Mouse (Mus musculus): ENCODE measurements around the gene Tert. TPM values are rescaled to one million over a fixed set of nuclear protein-coding genes. Genes with fewer than 3 reads are reported as not detected.

Gene Tert
- under 1 TPM; 0.14 to 0.18 TPM for total RNA-seq (2021)
- long read RNA-seq, experiment 1 = 0 reads
- long read RNA-seq, experiment 2 = 0 reads

DNA sequence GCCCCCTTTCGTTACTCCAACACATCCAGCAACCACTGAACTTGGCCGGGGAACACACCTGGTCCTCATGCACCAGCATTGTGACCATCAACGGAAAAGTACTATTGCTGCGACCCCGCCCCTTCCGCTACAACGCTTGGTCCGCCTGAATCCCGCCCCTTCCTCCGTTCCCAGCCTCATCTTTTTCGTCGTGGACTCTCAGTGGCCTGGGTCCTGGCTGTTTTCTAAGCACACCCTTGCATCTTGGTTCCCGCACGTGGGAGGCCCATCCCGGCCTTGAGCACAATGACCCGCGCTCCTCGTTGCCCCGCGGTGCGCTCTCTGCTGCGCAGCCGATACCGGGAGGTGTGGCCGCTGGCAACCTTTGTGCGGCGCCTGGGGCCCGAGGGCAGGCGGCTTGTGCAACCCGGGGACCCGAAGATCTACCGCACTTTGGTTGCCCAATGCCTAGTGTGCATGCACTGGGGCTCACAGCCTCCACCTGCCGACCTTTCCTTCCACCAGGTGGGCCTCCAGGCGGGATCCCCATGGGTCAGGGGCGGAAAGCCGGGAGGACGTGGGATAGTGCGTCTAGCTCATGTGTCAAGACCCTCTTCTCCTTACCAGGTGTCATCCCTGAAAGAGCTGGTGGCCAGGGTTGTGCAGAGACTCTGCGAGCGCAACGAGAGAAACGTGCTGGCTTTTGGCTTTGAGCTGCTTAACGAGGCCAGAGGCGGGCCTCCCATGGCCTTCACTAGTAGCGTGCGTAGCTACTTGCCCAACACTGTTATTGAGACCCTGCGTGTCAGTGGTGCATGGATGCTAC, at the start of gene Tert:
Gene Tert, plus strand, starts transcription at position 167 of the 805 bp plus-strand sequence.
- peak; percentile 30 for DNase-seq
- intact Hi-C loops (cut with DNase I; ENCODE audit: low total_unique reads) = no loop called here

DNA sequence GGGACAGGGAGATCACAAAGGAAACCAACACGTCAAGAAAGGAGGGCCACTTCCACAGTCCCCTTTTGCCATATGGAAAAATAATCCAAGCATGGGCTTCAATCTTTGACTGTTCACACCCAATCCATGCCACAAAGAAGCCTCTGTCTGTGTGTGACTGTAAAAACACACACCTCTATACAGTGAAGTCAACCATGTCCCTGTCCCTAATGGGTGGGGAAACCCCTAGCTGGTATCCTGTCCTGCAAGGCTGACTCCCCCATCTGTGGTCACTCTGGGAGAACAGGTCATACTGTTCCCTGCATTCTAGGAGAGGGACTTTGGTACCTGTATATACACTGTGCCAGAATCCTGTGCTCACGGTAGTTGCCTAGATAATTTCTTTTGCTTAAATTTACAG, 49.4 kb upstream of the Tert start:
- no peak for DNase-seq
- intact Hi-C loops (cut with DNase I; ENCODE audit: low total_unique reads) = no loop called here

DNA sequence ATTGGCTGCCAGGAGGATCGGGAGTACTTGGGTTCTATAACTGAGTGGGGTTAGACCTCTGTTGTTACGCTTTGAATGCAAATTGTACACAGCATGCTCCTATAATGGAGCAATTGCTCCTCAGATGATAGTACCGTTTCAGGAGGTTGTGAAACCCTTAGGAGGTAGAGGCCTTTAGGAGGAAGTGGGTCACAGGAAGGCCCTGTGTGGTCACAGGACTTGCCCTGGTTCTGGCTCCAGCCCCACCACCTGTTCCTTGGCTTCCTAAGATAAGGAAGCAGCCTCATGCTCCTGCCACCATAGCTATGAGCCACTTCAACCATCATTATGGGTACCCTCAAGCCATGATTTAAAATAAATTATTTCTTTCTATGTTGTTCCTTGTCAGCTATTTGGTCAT, 35.2 kb upstream of the Tert start:
- intact Hi-C loops (cut with DNase I; ENCODE audit: low total_unique reads) = no loop called here
- DNase-seq = no peak

DNA sequence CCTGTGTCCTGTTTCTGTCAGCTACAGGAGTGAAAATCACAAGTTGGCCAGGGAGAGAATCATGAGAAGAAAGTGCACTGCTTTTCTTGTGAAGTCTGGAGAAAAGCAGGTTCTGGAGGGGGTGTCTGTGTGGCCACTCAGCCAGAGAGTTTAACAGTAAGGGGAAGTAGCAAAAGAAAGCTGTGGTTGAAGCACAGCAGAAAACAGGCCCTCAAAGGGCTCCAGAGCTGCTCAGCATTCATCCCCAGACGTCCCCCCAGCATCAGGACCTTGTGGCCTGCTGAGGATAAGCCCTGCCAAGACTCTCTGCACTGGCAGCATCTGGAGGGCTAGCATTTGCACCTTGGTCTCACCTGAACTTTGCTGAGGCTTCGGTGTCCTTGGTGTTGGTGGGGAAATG, 34.2 kb upstream of the Tert start:
- intact Hi-C loops (cut with DNase I; ENCODE audit: low total_unique reads) = no loop called here
- DNase-seq = no peak

DNA sequence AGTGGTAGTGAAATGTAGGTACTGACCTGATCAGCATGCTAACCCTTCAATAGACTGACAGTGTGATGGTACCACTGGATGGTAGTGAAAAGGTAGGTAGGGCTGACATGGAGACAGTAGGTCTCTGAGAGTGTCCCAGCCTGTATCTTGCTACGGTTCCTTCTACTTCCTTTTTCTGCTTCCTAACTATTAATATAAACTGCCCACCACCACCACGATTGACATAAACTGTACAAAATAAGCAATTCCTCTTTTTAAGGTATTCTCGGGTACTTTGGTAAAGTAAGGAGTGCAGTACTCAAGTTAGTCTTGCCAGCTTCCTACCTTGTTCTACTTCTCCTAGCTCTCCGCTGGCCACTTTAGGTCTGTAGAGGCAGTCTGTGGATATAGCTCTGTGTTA, 30.4 kb upstream of the Tert start:
- DNase-seq = no peak
- intact Hi-C loops (cut with DNase I; ENCODE audit: low total_unique reads) = no loop called here

DNA sequence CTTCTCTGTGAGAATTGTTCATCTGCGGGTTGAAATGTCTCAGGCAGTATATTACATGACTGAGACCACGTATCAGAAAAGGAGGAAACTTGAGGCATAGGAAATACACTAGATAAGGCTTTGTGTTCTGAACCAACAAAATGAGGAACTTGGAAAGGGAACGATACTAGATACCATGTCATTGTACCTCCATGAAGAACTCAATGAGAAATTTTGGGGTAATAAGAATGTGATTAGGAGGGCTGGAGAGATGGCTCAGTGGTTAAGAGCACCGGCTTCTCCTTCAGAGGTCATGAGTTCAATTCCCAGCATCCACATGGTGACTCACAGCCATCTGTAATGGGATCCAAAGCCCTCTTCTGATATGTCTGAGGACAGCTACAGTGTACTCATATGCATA, 26.5 kb upstream of the Tert start:
- intact Hi-C loops (cut with DNase I; ENCODE audit: low total_unique reads) = no loop called here

DNA sequence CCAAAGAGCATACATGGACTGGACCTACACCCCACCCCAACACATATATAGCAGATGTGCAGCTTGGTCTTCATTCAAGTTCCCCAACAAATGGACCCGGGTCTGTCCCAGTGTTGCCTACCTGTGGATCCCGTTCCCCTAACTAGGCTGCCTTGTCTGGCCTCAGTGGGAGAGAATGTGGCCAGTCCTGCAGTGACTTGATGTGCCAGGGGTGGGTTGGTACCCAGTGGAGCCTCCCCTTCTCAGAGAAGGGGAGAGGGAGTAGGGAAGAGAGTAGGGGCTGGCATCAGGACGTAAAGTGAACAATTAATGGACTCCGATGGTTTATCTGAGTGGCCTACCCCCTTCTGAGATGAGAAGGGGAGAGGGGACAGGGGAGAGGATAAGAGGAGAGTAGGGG, 23.7 kb upstream of the Tert start:
- DNase-seq = no peak
- intact Hi-C loops (cut with DNase I; ENCODE audit: low total_unique reads) = no loop called here

More for the DNA sequence above, 26.5 kb upstream of the Tert start:
- no peak for DNase-seq

DNA sequence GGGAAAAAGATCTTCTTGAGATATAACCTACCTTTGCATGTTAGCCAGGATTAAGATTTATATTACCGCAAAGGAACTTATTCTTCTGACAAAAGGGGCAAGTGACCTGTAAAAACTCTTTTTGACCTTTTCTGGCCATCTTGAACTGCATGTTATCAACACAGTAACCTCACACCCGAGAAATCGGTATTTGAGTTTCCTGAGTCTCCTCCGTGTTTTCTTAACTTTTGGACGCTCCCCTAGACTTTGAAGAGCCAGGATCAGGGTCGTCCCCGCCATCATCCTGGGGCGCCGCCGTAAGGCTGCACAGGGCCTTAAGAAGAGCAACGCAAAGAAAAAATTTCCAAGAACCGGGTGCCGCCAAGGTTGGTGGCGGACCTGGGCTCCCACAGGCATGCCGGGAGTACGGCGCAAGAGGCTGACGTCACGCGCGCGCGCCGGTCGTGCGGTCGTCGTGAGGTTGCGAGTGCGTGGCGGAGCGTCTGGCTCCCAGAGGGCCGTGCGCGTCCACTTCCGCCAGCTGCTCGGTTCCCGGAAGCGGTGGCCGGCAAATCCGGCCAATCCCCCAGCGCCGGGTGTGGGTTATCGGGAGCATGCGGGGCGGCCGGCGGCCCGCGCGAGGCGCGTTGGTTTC, 23.1 kb upstream of the Tert start, which contains the start of gene Clptm1l:
Gene Clptm1l, plus strand, starts transcription at position 485 of the 634 bp plus-strand sequence.
- intact Hi-C loops (cut with DNase I; ENCODE audit: low total_unique reads) = no loop called here
- peak; percentile 97 for DNase-seq

DNA sequence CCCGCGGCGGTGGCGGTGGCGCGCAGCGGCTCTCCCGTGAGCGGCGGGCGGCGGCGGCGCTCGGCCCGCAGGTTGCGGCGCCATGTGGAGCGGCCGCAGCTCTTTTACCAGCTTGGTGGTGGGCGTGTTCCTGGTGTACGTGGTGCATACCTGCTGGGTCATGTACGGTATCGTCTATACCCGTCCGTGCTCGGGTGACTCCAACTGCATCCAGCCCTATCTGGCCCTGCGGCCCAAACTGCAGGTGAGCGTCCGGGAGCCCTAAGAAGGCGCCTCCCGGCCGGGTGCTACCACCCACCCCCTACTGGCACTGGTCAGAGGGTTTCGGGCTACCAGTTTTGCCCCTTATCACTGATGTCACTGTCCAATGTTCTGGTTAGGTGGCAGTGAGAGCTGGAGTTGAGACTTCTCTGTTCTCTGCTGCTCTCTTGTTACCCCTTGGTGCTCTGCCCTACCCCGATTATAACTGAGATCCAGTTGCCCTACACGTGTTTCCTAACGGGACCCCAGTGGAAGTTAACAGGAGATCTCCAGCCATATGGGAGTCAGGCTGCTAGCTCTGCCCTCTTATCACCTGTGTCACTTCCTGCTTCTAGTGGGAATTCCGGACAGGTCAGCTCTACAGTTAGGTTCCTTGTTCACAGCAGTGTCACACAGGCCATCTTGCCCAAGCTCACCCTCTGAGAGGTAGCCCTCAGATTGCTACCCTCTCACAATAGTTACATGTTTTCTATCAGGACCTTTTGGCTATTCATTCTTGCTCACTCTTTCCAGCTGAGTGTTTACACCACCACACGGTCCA, 22.4 kb upstream of the Tert start:
- peak; percentile 11 for DNase-seq
- intact Hi-C loops (cut with DNase I; ENCODE audit: low total_unique reads) = no loop called here

DNA sequence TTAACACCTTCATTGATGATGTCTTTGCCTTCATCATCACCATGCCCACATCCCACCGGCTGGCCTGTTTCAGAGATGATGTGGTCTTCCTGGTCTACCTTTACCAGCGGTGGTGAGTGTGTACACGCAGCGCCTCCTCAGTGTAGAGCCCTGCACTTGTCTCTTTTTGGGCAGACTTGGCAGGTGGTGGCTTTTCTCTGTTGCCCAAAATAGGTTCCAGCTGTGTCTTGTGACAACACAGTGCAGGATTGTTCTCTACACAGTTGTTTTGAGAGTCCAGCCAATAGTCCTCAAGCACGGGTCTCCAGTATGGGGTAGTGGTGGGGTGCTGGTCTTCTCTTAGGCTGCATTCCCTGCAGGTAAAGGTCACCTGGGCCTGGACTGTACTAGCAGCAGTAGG, 8.3 kb upstream of the Tert start:
- DNase-seq = no peak
- intact Hi-C loops (cut with DNase I; ENCODE audit: low total_unique reads) = no loop called here

DNA sequence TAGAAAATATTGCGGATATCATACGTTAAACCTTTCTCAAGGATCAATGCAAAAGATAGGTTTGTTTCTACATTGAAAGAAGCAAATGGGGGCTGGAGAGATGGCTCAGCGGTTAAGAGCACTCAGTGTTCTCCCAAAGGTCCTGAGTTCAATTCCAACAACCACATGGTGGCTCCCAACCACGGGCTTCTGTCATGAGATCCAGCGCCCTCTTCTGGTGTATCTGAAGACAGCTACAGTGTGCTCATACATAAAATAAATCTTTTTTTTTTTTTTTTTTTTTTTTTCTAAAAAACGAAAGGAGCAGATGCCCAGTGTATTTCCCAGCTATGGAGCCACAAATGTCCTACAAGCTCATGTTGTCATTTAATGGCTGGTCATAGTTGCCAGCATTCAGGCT, 6.1 kb upstream of the Tert start:
- intact Hi-C loops (cut with DNase I; ENCODE audit: low total_unique reads) = loop anchor here (5.0 kb wide), 1 partner anchor 108 kb away; no protein-coding TSS in a partner anchor
- DNase-seq = no peak

DNA sequence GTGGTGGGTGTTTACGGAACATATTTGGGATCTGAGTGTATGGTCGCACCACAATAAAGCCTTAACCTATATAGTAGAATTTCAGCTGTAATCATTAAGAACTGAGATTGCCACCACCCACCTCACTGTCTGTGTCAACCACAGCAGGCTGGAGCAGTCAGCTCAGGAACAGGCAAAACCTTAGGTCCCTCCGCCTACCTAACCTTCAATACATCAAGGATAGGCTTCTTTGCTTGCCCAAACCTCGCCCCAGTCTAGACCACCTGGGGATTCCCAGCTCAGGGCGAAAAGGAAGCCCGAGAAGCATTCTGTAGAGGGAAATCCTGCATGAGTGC, 334 bp upstream of the Tert start:
- intact Hi-C loops (cut with DNase I; ENCODE audit: low total_unique reads) = no loop called here
- no peak for DNase-seq

DNA sequence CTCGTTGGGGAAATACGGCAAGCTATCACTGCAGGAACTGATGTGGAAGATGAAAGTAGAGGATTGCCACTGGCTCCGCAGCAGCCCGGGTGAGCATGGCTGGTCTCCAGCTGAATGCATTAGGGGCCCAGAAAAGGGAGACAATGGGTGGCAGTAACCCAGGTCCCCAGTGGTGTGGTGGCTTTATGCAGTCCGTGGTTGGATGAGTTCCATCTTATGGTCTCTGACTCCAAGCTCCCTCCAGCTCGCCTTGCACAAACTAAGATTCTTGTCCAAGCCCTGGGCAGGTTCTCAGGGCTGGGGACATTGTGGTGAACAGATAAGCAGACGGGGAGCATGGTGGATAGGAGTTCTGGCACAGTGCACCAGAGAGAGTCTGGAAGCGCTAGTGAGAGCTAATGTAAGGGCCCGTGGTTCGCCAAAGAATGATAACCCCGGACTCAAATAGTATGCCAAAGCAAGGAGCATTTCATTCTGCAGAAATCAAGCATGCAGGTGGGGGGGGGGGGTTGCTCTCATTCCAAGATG, 1.9 kb downstream of the Tert start:
- intact Hi-C loops (cut with DNase I; ENCODE audit: low total_unique reads) = no loop called here
- DNase-seq = no peak

DNA sequence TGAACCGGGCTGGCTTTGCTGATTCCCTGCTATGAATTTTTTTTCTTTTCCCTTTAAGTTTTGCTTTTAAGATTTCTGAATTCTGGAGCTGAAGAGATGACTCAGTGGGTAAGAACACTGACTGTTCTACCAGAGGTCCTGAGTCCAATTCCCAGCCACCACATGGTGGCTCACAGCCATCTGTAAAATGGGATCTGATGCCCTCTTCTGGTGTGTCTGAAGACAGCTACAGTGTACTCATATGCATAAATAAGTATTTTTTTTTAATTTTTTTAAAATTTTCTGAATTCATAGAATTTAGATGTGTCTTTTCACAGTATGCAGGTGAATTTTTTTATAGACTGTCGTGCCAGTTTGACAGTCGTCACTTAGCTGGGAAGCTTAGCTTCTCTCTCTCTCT, 5.1 kb downstream of the Tert start:
- intact Hi-C loops (cut with DNase I; ENCODE audit: low total_unique reads) = no loop called here
- DNase-seq = no peak

DNA sequence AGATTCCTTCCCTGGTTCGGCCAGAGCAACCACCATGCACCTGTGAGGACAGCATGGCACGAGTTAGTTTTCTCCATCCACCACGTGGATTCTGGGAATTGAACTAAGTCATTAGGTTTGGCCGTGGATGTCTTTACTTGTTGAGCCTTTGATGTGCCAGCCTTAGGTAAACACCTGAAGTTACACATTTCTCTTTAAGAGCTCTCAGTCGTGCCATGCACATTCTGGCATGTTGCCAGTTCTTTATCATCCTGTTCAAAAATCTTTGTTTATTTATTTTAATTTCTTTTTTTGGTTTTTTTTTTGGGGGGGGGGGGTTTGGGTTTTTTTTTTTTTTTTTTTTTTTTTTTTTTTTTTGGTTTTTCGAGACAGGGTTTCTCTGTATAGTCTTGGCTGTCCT, 11.1 kb downstream of the Tert start:
- intact Hi-C loops (cut with DNase I; ENCODE audit: low total_unique reads) = no loop called here
- DNase-seq = no peak

DNA sequence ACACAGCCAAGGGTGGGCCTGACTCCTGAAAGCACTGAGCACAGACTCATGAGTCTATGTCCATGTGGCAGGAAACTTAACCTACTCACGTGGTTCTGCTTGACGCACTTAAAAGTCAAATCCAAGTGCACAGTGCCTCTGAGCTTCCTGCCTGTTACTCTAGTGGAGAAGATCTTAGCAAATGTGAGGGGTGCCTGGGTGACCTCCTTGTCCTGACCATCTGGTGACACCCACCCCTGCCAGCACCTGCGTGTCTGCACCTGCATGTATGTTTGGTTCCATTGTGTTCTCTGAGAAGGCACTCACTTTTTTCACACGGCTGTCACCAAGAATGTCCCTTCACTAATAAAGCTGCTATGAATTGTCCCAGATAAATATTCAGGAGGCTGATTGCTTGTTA, 14.6 kb downstream of the Tert start:
- no peak for DNase-seq
- intact Hi-C loops (cut with DNase I; ENCODE audit: low total_unique reads) = no loop called here

DNA sequence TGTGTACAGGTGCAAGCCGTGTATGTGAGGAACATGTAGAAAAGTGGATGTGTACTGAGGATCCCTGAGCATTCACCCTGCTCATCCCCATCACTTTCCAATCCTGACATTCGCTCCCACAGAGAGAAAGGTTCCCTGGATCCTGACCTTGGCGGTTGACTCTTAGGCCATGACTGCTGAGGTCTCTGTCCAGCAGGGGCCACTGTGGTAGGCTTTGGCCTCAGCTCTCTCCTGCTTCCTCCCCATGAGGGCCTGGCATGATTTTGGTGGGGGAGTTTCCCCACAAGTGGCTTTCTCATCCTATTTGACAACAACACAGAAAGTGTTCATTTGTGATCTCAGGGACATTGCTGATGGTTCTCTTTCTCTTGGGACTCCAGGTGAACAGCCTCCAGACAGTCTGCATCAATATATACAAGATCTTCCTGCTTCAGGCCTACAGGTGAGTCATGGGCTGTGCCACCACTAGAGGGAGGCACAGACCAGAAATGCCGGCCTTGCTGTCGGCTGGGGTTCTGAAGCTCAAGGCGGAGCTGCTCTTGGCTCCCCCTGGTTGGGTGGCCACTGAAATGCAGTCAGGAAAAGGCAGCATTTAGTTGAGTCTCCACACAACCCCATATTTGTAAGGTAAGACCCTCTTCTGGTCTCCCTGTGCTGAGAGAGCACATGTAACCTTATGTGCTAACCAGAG, 19.8 kb downstream of the Tert start:
- DNase-seq = peak; percentile 30
- intact Hi-C loops (cut with DNase I; ENCODE audit: low total_unique reads) = loop anchor here (2.0 kb wide), 1 partner anchor 48 kb away; no protein-coding TSS in a partner anchor

DNA sequence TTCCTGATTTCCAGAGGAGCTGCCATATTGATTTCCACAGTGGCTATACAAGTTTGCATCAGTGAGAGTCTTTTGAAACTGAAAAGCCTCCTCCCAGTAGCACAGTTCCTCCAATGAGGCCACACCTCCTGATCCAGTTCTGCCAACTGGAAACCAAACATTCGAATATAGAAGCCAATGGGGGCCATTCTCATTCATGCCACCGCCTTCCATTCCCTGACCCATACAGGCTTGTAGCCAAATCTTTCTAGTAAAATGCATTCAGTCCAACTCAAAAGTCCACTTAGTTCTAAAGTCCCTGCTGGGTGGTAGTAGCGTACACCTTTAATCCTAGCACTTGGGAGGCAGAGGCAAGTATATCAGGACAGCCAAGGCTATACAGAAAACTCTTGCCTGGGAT, 26.6 kb downstream of the Tert start:
- intact Hi-C loops (cut with DNase I; ENCODE audit: low total_unique reads) = no loop called here
- DNase-seq = no peak

DNA sequence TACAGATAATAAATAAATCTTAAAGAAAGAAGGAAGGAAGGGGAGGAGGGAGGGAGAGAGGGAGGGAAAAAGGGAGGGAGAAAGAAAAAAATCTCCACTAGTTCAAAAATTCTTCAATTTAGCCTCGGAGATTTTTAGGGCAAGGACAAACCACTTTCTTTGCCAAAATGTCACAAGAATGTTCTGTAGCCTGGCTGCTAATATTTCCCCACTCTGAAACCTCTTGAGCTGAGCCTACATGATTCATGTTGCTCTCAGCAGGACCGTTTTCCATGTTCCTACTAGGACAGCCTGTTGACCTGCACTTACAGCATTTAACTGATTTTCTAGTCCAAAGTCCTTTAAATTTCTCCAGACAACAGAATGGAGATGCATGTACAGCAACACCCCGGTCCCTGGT, 28.3 kb downstream of the Tert start:
- intact Hi-C loops (cut with DNase I; ENCODE audit: low total_unique reads) = no loop called here
- no peak for DNase-seq

DNA sequence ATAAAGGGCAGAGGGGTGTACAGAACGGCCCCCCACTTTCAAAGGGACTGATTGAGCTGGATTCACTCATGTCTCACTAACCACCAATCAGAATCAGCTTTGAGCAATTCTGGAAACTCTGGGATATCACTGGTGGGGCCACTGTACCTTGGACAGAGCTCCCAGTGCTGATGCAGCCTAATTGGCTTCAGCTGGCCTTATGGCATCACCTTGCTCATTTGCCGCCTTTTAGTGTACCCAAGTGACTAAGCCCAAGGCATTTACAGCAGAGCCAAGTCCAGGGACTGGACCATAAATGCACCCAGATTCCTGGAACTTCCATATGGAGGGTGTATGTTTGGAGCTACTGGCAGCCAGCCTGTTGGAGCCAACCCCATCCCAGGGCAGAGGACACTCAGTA, 32.2 kb downstream of the Tert start:
- DNase-seq = no peak
- intact Hi-C loops (cut with DNase I; ENCODE audit: low total_unique reads) = no loop called here
